Mouse (Mus musculus) embryonic facial prominence, embryonic 10.5 days (tissue): ENCODE results near the gene Luc7l2. TPM values are rescaled to one million over a fixed set of nuclear protein-coding genes. Genes with fewer than 3 reads are reported as not detected.
A peak's percentile ranks its signal among the peaks of the same experiment; 100 is the strongest.

Experiments
- DNase-seq: peaks from one replicate; pipeline ENCODE4 v3.0.0-alpha.2; 2017; ENCODE audit warnings: low spot score
- H3K27ac ChIP-seq: fragments of 300-500 bp; sonication (generic); replicated peaks from 2 replicates; pipeline ENCODE4 v1.5.1; 2016; ENCODE audit warnings: mild to moderate bottlenecking
- H3K27me3 ChIP-seq: fragments of 300-500 bp; sonication (generic); replicated peaks from 2 replicates; pipeline ENCODE4 v1.6.1; 2016; ENCODE audit warnings: low read depth, mild to moderate bottlenecking; ENCODE audit not compliant: poor library complexity, severe bottlenecking
- H3K36me3 ChIP-seq: fragments of 300-500 bp; sonication (generic); replicated peaks from 2 replicates; pipeline ENCODE4 v1.6.1; 2016; ENCODE audit warnings: mild to moderate bottlenecking, moderate library complexity
- H3K4me1 ChIP-seq: fragments of 300-500 bp; sonication (generic); 2 replicates; pipeline ENCODE4 v1.6.1; 2016
- H3K4me3 ChIP-seq: fragments of 300-500 bp; sonication (generic); 2 replicates; pipeline ENCODE4 v1.5.1; 2016; ENCODE audit warnings: mild to moderate bottlenecking, moderate library complexity
- H3K9me3 ChIP-seq: fragments of 300-500 bp; sonication (generic); 2 replicates; pipeline ENCODE4 v1.6.1; 2016; ENCODE audit warnings: mild to moderate bottlenecking
- WGBS: fragments of 180-500 bp; shearing (Covaris S2); methylation state at CpG from one replicate; pipeline ENCODE4 v1.1.7; 2016; 5-methylcytosine and 5-hydroxymethylcytosine counted together
- microRNA-seq: library from miRNA; unstranded; fragments of <30 nt; microRNA quantifications from one replicate; pipeline ENCODE4, GENCODE M21; 2017
- polyA plus RNA-seq: library from polyadenylated mRNA; unstranded; fragments of >200 nt; fragmentation: Nextera tagmentation; extraction: Ambion mirVana; gene quantifications from 2 replicates; pipeline ENCODE4 v1.2.1, GENCODE M21; 2016

Gene Luc7l2
- polyA plus RNA-seq, 1 experiment from 2014 or later: 38.4 TPM

GRCm38 (mm10) chr6:38640401-38640800 is 89.3 kb downstream of the Luc7l2 start:
- no peaks in the 10 kb centered on the region for H3K36me3 ChIP-seq
- H3K4me3 ChIP-seq: no peak overlapping the region
- no peak overlapping the region for H3K27ac ChIP-seq
- H3K9me3 ChIP-seq: no peaks in the 10 kb centered on the region
- H3K4me1 ChIP-seq: peaks cover 19% of the 10 kb centered on the region
- peaks cover 71% of the 10 kb centered on the region for H3K27me3 ChIP-seq
- DNase-seq: no peak
- WGBS: 84% methylated on average over 11 of the region's 11 CpGs

GRCm38 (mm10) chr6:38641228-38641627 is 90.1 kb downstream of the Luc7l2 start:
- H3K4me3 ChIP-seq: no peak overlapping the region

GRCm38 (mm10) chr6:38641645-38642044 is 90.5 kb downstream of the Luc7l2 start:
- Histone ChIP-seq H3K4me3 (no peak overlapping the region), H3K36me3 (no peaks in the 10 kb centered on the region), H3K9me3 (no peaks in the 10 kb centered on the region), H3K27ac (no peak overlapping the region), H3K27me3 (peaks cover 62% of the 10 kb centered on the region), H3K4me1 (peaks cover 9% of the 10 kb centered on the region)
- no peak for DNase-seq
- 50% methylated on average over 5 of the region's 5 CpGs for WGBS

More at GRCm38 (mm10) chr6:38641228-38641627, 90.1 kb downstream of the Luc7l2 start:
- WGBS: 72% methylated on average over 5 of the region's 5 CpGs
- no peaks in the 10 kb centered on the region for H3K9me3 ChIP-seq
- H3K36me3 ChIP-seq: no peaks in the 10 kb centered on the region
- no peak for DNase-seq
- peaks cover 13% of the 10 kb centered on the region for H3K4me1 ChIP-seq
- H3K27ac ChIP-seq: no peak overlapping the region
- peaks cover 64% of the 10 kb centered on the region for H3K27me3 ChIP-seq

- Histone ChIP-seq H3K27me3 (peaks cover 52% of the 10 kb centered on the region), H3K9me3 (no peaks in the 10 kb centered on the region), H3K27ac (no peak overlapping the region), H3K4me3 (no peak overlapping the region), H3K4me1 (no peaks in the 10 kb centered on the region), H3K36me3 (no peaks in the 10 kb centered on the region)
- no peak for DNase-seq
- 83% methylated on average over 5 of the region's 5 CpGs for WGBS
These were observed 91.5 kb downstream of the Luc7l2 start for GRCm38 (mm10) chr6:38642593-38642992.

GRCm38 (mm10) chr6:38643039-38643438 is 91.9 kb downstream of the Luc7l2 start:
- H3K4me3 ChIP-seq: no peak overlapping the region
- H3K4me1 ChIP-seq: no peaks in the 10 kb centered on the region
- no peak overlapping the region for H3K27ac ChIP-seq
- no peak for DNase-seq
- 66% methylated on average over 3 of the region's 3 CpGs for WGBS
- H3K27me3 ChIP-seq: peaks cover 48% of the 10 kb centered on the region
- no peaks in the 10 kb centered on the region for H3K36me3 ChIP-seq
- H3K9me3 ChIP-seq: no peaks in the 10 kb centered on the region

GRCm38 (mm10) chr6:38649545-38649944 is 98.4 kb downstream of the Luc7l2 start:
- DNase-seq: no peak
- 72% methylated on average over 3 of the region's 3 CpGs for WGBS
- Histone ChIP-seq H3K4me1 (no peaks in the 10 kb centered on the region), H3K36me3 (no peaks in the 10 kb centered on the region), H3K4me3 (no peak overlapping the region), H3K27ac (no peak overlapping the region), H3K27me3 (0 out of 2 replicates have a peak, but pooled peaks cover 3% of the 10 kb centered on the region), H3K9me3 (no peaks in the 10 kb centered on the region)

GRCm38 (mm10) chr6:38650263-38650937 is 99.3 kb downstream of the Luc7l2 start:
- Histone ChIP-seq H3K4me3 (no peak overlapping the region), H3K27me3 (0 out of 2 replicates have a peak, but pooled peaks cover 3% of the 10 kb centered on the region), H3K9me3 (no peaks in the 10 kb centered on the region), H3K27ac (no peak overlapping the region), H3K4me1 (no peaks in the 10 kb centered on the region), H3K36me3 (no peaks in the 10 kb centered on the region)
- WGBS: 44% methylated on average over 14 of the region's 14 CpGs
- peak; percentile 71 for DNase-seq

Small RNAs within 50 kb of the gene (microRNA-seq; reads per million reads assigned to microRNA genes)
- not detected for gene Mir7670

Other genes with a start within 250 kb of the Luc7l2 start
- gene Zc3hav1, start 196.7 kb upstream of the Luc7l2 start, polyA plus RNA-seq: 1.9 and 2.5 TPM in 2 replicates
- gene Ttc26, start 169.9 kb upstream of the Luc7l2 start, polyA plus RNA-seq: 14.4 and 15.4 TPM in 2 replicates
- 14.9 and 16.8 TPM in 2 replicates for gene Ubn2, start 117.4 kb upstream of the Luc7l2 start, polyA plus RNA-seq
- 97.6 and 102 TPM in 2 replicates for gene Fmc1, start 17.8 kb upstream of the Luc7l2 start, polyA plus RNA-seq
- 0.06 TPM in 1 of 2 replicates, not detected in the other for gene Klrg2, start 85.9 kb downstream of the Luc7l2 start, polyA plus RNA-seq
- gene Clec2l, start 111.7 kb downstream of the Luc7l2 start, polyA plus RNA-seq: 0.82 and 0.97 TPM in 2 replicates